Mouse (Mus musculus) lung, embryonic 16.5 days (tissue): Measurements from ENCODE around the gene Ston2. TPM values are rescaled to one million over a fixed set of nuclear protein-coding genes. Genes with fewer than 3 reads are reported as not detected.

Experiments used
- ATAC-seq: fragments of 200-750 bp; cut with Nextera tagmentation; 2 replicates; pipeline ENCODE4 v1.8.0; 2017; ENCODE audit warnings: low read depth, mild to moderate bottlenecking, moderate library complexity
- H3K27ac ChIP-seq: fragments of 300-500 bp; sonication (generic); 2 replicates; pipeline ENCODE4 v1.5.1; 2014; ENCODE audit warnings: mild to moderate bottlenecking, control low read depth, low read length
- H3K27me3 ChIP-seq: fragments of 300-500 bp; sonication (generic); 2 replicates; pipeline ENCODE4 v1.6.1; 2014; ENCODE audit warnings: low read depth, low read length, mixed read lengths; ENCODE audit not compliant: control insufficient read depth, insufficient read depth
- H3K36me3 ChIP-seq: fragments of 300-500 bp; sonication (generic); 2 replicates; pipeline ENCODE4 v1.6.1; 2014; ENCODE audit warnings: low read length; ENCODE audit not compliant: control insufficient read depth, insufficient read depth
- H3K4me1 ChIP-seq: fragments of 300-500 bp; sonication (generic); replicated peaks from 2 replicates; pipeline ENCODE4 v1.6.1; 2014; ENCODE audit warnings: low read length, mixed read lengths; ENCODE audit not compliant: control insufficient read depth, insufficient read depth
- H3K4me2 ChIP-seq: fragments of 300-500 bp; sonication (generic); 2 replicates; pipeline ENCODE4 v1.6.1; 2014; ENCODE audit warnings: low read depth, low read length, control low read depth
- H3K4me3 ChIP-seq: fragments of 300-500 bp; sonication (generic); 2 replicates; pipeline ENCODE4 v1.5.1; 2014; ENCODE audit warnings: mild to moderate bottlenecking, low read length, control low read depth
- H3K9ac ChIP-seq: fragments of 300-500 bp; sonication (generic); 2 replicates; pipeline ENCODE4 v1.6.1; 2014; ENCODE audit warnings: low read length, control low read depth
- H3K9me3 ChIP-seq: fragments of 300-500 bp; sonication (generic); 2 replicates; pipeline ENCODE4 v1.6.1; 2016; ENCODE audit warnings: low read length; ENCODE audit not compliant: control insufficient read depth
- WGBS: fragments of 180-500 bp; shearing (Covaris S2); extraction: QIAGEN DNeasy Blood & Tissue Kit; methylation state at CpG from one replicate; pipeline ENCODE4 v1.1.7; 2014; 5-methylcytosine and 5-hydroxymethylcytosine counted together
- polyA plus RNA-seq: library from polyadenylated mRNA; unstranded; fragments of >200 nt; fragmentation: Nextera tagmentation; extraction: Ambion mirVana; gene quantifications from 2 replicates; pipeline ENCODE4 v1.2.1, GENCODE M21; 2015

Gene Ston2
- polyA plus RNA-seq, 1 experiment from 2014 or later, result 7.5 TPM

DNA sequence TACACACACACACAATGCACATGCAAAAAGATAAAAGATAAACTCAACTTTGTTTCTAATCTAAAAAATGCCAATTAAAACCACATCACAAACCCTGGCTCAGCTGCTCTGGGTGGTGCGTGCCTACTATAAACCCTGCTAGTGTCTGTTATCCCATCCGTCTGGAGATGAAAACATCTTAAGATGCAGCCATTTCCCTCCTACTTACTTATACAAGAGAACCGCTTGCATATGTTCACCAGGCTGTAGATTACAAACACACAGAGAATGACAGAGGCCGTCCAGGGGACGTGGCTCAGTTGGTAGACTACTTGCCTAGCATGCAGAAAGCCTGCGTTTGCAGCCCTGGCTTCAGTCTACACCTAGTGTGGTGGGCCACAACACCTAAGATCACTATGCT lies 64.3 kb downstream of the Ston2 start:
- Histone ChIP-seq H3K4me1 (no peaks in the 10 kb centered on the region), H3K4me3 (no peak overlapping the region), H3K27ac (no peak overlapping the region), H3K9ac (no peak overlapping the region), H3K36me3 (no peaks in the 10 kb centered on the region), H3K4me2 (no peak overlapping the region), H3K9me3 (no peaks in the 10 kb centered on the region), H3K27me3 (no peaks in the 10 kb centered on the region)
- no peak for ATAC-seq
- 80% methylated on average over 6 of the region's 6 CpGs for WGBS

DNA sequence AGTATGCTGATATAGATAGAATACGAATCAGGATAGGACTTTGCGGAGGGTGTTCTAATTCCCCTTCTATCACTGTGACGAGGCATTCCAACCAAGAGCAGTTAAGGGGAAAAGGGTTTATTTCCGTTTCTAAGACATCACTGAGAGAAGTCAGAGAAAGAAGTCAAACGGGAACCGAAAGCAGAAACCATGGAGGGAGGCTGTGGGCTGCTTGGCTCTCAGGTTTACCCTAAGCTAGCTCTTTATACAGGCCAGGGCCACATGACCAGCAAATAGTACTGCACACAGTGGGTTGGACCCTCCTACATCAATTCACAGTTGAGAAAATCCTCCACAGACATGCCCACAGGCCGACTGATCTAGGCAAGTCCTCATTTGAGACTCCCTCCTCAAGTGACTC lies 69.1 kb downstream of the Ston2 start:
- ATAC-seq, result no peak
- no peaks in the 10 kb centered on the region for H3K36me3 ChIP-seq
- no peak overlapping the region for H3K4me3 ChIP-seq
- no peak overlapping the region for H3K4me2 ChIP-seq
- H3K27me3 ChIP-seq, result no peaks in the 10 kb centered on the region
- no peaks in the 10 kb centered on the region for H3K4me1 ChIP-seq
- no peak overlapping the region for H3K27ac ChIP-seq
- no peaks in the 10 kb centered on the region for H3K9me3 ChIP-seq
- no peak overlapping the region for H3K9ac ChIP-seq
- WGBS, result 89% methylated on average over 7 of the region's 7 CpGs

DNA sequence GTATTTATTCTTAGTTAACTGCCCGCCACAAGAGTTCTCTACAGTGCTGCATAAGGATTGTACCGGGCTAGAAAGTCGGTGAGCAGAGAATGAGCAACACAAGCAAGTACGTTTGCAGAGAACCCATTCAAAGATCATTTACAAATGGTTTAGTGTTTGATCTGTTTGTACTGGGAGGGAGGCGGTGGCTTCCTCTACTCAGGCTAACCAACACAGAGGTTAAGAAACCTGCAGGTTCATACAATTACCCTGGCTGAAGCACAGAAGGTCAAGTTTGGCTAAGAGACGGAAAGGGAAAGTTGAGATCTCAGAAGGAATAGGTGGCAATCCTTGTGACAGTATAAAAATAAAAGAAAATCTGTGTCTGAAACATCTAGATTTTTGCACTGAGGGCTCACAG lies 72.5 kb downstream of the Ston2 start:
- no peaks in the 10 kb centered on the region for H3K4me1 ChIP-seq
- WGBS, result 50% methylated on average over 6 of the region's 6 CpGs
- H3K27ac ChIP-seq, result no peak overlapping the region
- H3K27me3 ChIP-seq, result no peaks in the 10 kb centered on the region
- H3K4me2 ChIP-seq, result no peak overlapping the region
- H3K36me3 ChIP-seq, result no peaks in the 10 kb centered on the region
- ATAC-seq, result no peak
- no peak overlapping the region for H3K4me3 ChIP-seq
- no peaks in the 10 kb centered on the region for H3K9me3 ChIP-seq
- no peak overlapping the region for H3K9ac ChIP-seq

DNA sequence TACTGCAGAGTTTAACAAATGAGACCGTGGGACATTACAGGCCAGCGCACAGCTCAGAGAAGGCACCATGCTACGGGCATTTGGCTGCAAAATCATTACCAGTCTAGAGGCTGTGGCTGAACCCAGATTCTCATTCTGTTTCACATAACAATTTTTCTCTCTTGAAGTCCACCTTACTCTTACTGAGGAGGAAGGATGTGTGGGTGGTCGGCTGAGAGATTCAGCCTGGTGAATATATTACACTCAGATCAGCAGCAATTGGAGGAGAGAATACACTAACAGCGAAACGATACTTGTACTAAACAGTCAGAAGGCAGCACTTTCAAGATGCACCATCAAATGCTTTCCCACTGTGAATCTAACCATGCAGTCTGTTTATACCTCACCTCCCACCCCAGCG lies 74.8 kb downstream of the Ston2 start:
- 94% methylated on average over 7 of the region's 7 CpGs for WGBS
- ATAC-seq, result no peak
- no peak overlapping the region for H3K9ac ChIP-seq

DNA sequence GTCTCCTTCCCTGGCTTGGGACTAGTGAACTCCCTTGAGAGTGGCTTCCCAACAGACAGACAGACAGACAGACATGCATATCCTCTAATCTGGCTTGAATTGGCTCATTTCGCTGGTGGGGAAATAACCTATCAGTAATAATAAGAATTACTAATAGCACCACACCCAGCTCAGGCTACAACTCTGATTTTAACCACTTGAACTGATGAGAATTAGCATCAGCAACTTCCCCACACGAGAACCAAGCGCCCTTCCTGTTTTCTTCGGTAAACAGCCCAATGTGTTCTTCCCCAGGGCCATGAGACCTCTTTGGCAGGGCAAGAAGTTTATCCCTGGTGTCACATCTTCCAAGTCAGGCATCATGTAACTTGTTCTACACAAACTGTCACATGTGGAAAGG lies 76.5 kb downstream of the Ston2 start:
- no peak for ATAC-seq
- no peak overlapping the region for H3K4me2 ChIP-seq
- H3K9ac ChIP-seq, result no peak overlapping the region
- no peaks in the 10 kb centered on the region for H3K36me3 ChIP-seq
- no peaks in the 10 kb centered on the region for H3K27me3 ChIP-seq
- WGBS, result 84% methylated on average over 4 of the region's 4 CpGs
- H3K4me3 ChIP-seq, result no peak overlapping the region
- no peak overlapping the region for H3K27ac ChIP-seq
- H3K4me1 ChIP-seq, result no peaks in the 10 kb centered on the region
- no peaks in the 10 kb centered on the region for H3K9me3 ChIP-seq

More for the DNA sequence above, 74.8 kb downstream of the Ston2 start:
- no peak overlapping the region for H3K4me3 ChIP-seq
- no peaks in the 10 kb centered on the region for H3K4me1 ChIP-seq
- no peak overlapping the region for H3K27ac ChIP-seq
- H3K36me3 ChIP-seq, result no peaks in the 10 kb centered on the region
- no peak overlapping the region for H3K4me2 ChIP-seq
- H3K9me3 ChIP-seq, result no peaks in the 10 kb centered on the region
- no peaks in the 10 kb centered on the region for H3K27me3 ChIP-seq

DNA sequence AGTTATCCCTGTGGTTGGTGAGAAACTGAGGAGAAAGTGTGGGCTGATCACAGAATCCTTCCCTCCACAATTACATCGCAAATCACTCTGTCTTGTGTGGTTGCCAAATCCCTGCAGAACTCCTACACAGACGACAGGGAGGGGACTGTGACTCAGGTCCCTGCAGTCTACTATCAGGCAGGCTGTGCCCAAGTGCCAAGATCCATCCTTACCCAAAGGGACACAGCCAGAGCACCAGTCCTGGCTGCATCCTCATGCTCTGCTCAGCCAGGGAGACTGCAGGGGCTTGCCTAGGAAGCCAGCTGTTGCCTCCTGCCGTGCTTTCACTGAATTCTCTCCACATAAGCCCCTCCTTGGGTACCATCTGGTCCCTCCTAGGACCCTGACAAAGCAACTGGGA lies 77.3 kb downstream of the Ston2 start:
- H3K36me3 ChIP-seq, result no peaks in the 10 kb centered on the region
- H3K4me1 ChIP-seq, result no peaks in the 10 kb centered on the region
- H3K9me3 ChIP-seq, result no peaks in the 10 kb centered on the region
- ATAC-seq, result no peak
- no peak overlapping the region for H3K4me3 ChIP-seq
- no peak overlapping the region for H3K27ac ChIP-seq
- WGBS, result 40% methylated on average over 3 of the region's 3 CpGs
- no peak overlapping the region for H3K9ac ChIP-seq
- no peak overlapping the region for H3K4me2 ChIP-seq
- H3K27me3 ChIP-seq, result no peaks in the 10 kb centered on the region

DNA sequence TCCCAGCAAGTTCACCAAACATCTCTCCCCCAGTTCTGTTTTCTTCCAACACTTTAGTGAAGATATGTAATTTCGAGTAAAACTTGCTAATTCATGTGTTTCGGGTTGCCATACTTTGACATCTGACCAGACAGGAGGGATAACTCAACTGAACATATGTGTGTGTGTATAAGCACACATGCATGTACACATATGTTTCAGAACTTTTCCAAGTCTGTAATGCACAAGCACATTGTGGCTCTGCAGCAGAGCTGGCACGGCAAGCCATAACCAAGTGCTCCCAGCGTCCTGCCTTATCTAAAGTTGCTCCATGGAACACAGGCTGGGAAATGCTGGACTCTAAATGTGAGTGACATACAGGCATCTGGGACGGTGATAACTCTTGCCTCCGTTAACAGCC lies 78.6 kb downstream of the Ston2 start:
- Histone ChIP-seq H3K27ac (no peak overlapping the region), H3K27me3 (no peaks in the 10 kb centered on the region)
- WGBS, result 63% methylated on average over 6 of the region's 6 CpGs

DNA sequence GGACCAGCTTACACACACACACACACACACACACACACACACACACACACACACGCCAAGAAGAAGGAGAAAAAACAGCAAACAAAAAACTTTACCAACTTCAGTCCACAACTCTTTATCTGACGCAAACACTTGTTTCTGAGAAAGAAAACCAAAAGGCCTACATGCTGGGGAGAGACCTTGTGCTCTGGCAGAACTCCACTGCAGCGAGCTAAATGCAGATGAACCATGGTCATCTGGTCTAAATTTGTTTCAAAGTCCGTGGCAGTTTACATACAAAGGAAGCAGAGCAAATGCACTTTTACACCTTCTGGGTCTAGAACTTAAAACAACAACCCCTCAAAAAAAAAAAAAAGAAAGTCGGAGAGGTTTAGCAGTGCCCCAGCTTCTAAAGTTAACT lies 79.0 kb downstream of the Ston2 start:
- no peak overlapping the region for H3K4me2 ChIP-seq
- no peaks in the 10 kb centered on the region for H3K4me1 ChIP-seq
- no peak overlapping the region for H3K4me3 ChIP-seq
- H3K27ac ChIP-seq, result no peak overlapping the region
- ATAC-seq, result no peak
- H3K36me3 ChIP-seq, result no peaks in the 10 kb centered on the region
- H3K27me3 ChIP-seq, result no peaks in the 10 kb centered on the region
- H3K9me3 ChIP-seq, result no peaks in the 10 kb centered on the region
- H3K9ac ChIP-seq, result no peak overlapping the region
- WGBS, result 57% methylated on average over 5 of the region's 5 CpGs

More for the DNA sequence above, 78.6 kb downstream of the Ston2 start:
- H3K4me2 ChIP-seq, result no peak overlapping the region
- H3K36me3 ChIP-seq, result no peaks in the 10 kb centered on the region
- no peaks in the 10 kb centered on the region for H3K4me1 ChIP-seq
- no peaks in the 10 kb centered on the region for H3K9me3 ChIP-seq
- no peak overlapping the region for H3K9ac ChIP-seq
- no peak for ATAC-seq
- no peak overlapping the region for H3K4me3 ChIP-seq

DNA sequence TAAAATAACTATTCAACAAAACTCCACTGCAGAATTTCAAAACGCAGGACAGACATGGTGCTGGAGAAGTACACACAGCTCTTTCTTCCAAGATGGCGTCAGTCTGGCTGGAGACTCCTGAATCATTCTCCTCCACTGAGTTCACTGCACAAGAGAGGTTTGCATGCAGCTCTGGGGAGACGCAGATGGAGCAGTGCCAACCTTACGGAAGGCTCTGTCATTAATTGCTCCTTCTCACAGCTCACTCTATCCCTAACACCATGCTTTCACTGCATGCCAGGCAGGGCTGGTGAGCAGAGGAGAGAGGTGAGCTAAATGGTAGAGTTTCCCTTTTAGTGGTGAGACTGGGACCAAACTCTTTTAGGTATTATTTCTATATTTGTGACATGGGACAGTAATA lies 80.4 kb downstream of the Ston2 start:
- Histone ChIP-seq H3K27ac (no peak overlapping the region), H3K4me2 (no peak overlapping the region), H3K4me1 (no peaks in the 10 kb centered on the region), H3K36me3 (no peaks in the 10 kb centered on the region), H3K27me3 (no peaks in the 10 kb centered on the region), H3K9ac (no peak overlapping the region), H3K9me3 (no peaks in the 10 kb centered on the region), H3K4me3 (no peak overlapping the region)
- 79% methylated on average over 4 of the region's 4 CpGs for WGBS
- no peak for ATAC-seq

DNA sequence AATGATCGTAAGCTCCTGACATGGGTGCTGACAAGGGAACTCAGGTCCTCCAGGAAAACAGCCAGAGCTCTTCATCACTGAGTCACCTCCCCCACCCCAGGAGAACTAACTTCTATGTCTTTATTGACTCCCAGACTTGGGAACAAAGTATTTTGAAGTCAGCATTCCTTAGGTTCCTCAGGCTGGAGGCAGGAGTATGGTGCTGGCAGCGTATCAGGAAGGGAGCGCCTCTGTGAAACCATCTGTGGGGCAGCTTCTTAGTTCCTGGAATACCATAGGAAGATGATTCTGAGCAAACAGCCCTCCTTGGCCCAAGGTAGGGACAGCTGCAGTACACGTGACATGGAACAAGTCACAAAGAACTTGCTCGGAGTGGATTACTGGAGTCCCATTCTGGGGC lies 84.7 kb downstream of the Ston2 start:
- Histone ChIP-seq H3K4me3 (no peak overlapping the region), H3K9me3 (no peaks in the 10 kb centered on the region), H3K27me3 (no peaks in the 10 kb centered on the region), H3K36me3 (no peaks in the 10 kb centered on the region), H3K9ac (no peak overlapping the region), H3K27ac (no peak overlapping the region), H3K4me1 (no peaks in the 10 kb centered on the region), H3K4me2 (no peak overlapping the region)
- 70% methylated on average over 5 of the region's 5 CpGs for WGBS
- ATAC-seq, result no peak
